Mouse (Mus musculus) CH12.LX (cell line): Measurements from ENCODE around the gene Lad1. TPM values are rescaled to one million over a fixed set of nuclear protein-coding genes. Genes with fewer than 3 reads are reported as not detected.

Source experiments
- DNase-seq: peaks from one replicate; pipeline ENCODE4 v3.0.0-alpha.2; 2013; ENCODE audit errors: extremely low read depth
- H3K27ac ChIP-seq: 2 replicates; pipeline ENCODE4 v1.5.1; 2012; ENCODE audit warnings: low read depth, mild to moderate bottlenecking, control low read depth, moderate library complexity; ENCODE audit not compliant: insufficient read depth
- H3K27me3 ChIP-seq: replicated peaks from 2 replicates; pipeline ENCODE3; 2012; ENCODE audit warnings: inconsistent platforms
- H3K36me3 ChIP-seq, 2 experiments: replicated peaks in 1 of 2; 2 replicates each; pipeline versions ENCODE3 to v1.6.1; 2012; ENCODE audit warnings: inconsistent platforms in 1 of 2, low read length in 1 of 2, mild to moderate bottlenecking in 1 of 2, mixed read lengths in 1 of 2, moderate library complexity in 1 of 2; ENCODE audit not compliant: control insufficient read depth in 1 of 2, insufficient read depth in 1 of 2
- H3K4me1 ChIP-seq, 2 experiments: 2 replicates each; pipeline ENCODE4 v1.6.1; 2012; ENCODE audit warnings: inconsistent platforms in 1 of 2, moderate library complexity in 1 of 2; ENCODE audit not compliant: insufficient read depth in 2 of 2, control insufficient read depth in 1 of 2
- H3K4me2 ChIP-seq: 2 replicates; pipeline ENCODE4 v1.6.1; 2012; ENCODE audit warnings: low read depth, mild to moderate bottlenecking, control low read depth; ENCODE audit not compliant: poor library complexity, insufficient read depth, severe bottlenecking
- H3K4me3 ChIP-seq, 3 experiments: fragments of 150-350 bp in 1 of 3; sonication (generic) in 1 of 3; replicated peaks in 1 of 3; 2 replicates each; pipeline versions ENCODE3 to v1.5.1; 2011 to 2012; ENCODE audit warnings: low read depth in 2 of 3, low read length in 2 of 3, mild to moderate bottlenecking in 2 of 3, moderate library complexity in 2 of 3, control low read depth in 1 of 3, improper control_type of control experiment in 1 of 3, inconsistent platforms in 1 of 3, mixed read lengths in 1 of 3; ENCODE audit not compliant: poor library complexity in 1 of 3
- H3K79me2 ChIP-seq: replicated peaks from 2 replicates; pipeline ENCODE4 v1.6.1; 2012; ENCODE audit warnings: mild to moderate bottlenecking, moderate library complexity; ENCODE audit not compliant: control insufficient read depth, poor library complexity, insufficient read depth, severe bottlenecking; ENCODE audit errors: extremely low read depth
- H3K9ac ChIP-seq: 2 replicates; pipeline ENCODE4 v1.6.1; 2012; ENCODE audit warnings: low read depth, mild to moderate bottlenecking, control low read depth, moderate library complexity; ENCODE audit not compliant: insufficient read depth
- H3K9me3 ChIP-seq: replicated peaks from 2 replicates; pipeline ENCODE3; 2012; ENCODE audit warnings: low read length, inconsistent platforms, mixed read lengths
- BHLHE40 ChIP-seq: IDR thresholded peaks from 2 replicates; pipeline ENCODE4 v1.6.1; 2011; ENCODE audit warnings: mild to moderate bottlenecking, low read depth, low read length, improper control_type of control experiment
- CHD1 ChIP-seq: IDR thresholded peaks from 2 replicates; pipeline ENCODE4 v1.6.1; 2012; ENCODE audit warnings: low read depth, low read length, improper control_type of control experiment, inconsistent platforms
- CHD2 ChIP-seq: IDR thresholded peaks from 2 replicates; pipeline ENCODE4 v1.6.1; 2011; ENCODE audit warnings: low read length, improper control_type of control experiment
- CTCF ChIP-seq, 2 experiments: IDR thresholded peaks in 1 of 2; conservative IDR thresholded peaks in 1 of 2; 2 replicates each; pipeline ENCODE4 v1.5.1; 2011 to 2012; ENCODE audit warnings: low read depth in 2 of 2, low read length in 2 of 2, improper control_type of control experiment in 1 of 2, inconsistent platforms in 1 of 2, mild to moderate bottlenecking in 1 of 2, moderate library complexity in 1 of 2
- E2F4 ChIP-seq: IDR thresholded peaks from 2 replicates; pipeline ENCODE4 v1.6.1; 2011; ENCODE audit warnings: low read depth, low read length, improper control_type of control experiment; ENCODE audit not compliant: insufficient replicate concordance
- ELF1 ChIP-seq: IDR thresholded peaks from 2 replicates; pipeline ENCODE4 v1.6.1; 2014; ENCODE audit warnings: low read depth, mild to moderate bottlenecking, inconsistent platforms, low read length, improper control_type of control experiment
- EP300 ChIP-seq: IDR thresholded peaks from 2 replicates; pipeline ENCODE4 v1.6.1; 2011; ENCODE audit warnings: low read length, improper control_type of control experiment
- ETS1 ChIP-seq: conservative IDR thresholded peaks from 2 replicates; pipeline ENCODE4 v1.6.1; 2012; ENCODE audit warnings: low read depth, mild to moderate bottlenecking, inconsistent platforms, low read length, improper control_type of control experiment, moderate library complexity
- GABPA ChIP-seq: IDR thresholded peaks from 2 replicates; pipeline ENCODE4 v1.6.1; 2012; ENCODE audit warnings: low read depth, low read length, improper control_type of control experiment, inconsistent platforms; ENCODE audit not compliant: insufficient replicate concordance
- HCFC1 ChIP-seq: IDR thresholded peaks from 2 replicates; pipeline ENCODE4 v1.6.1; 2012; ENCODE audit warnings: low read depth, mild to moderate bottlenecking, inconsistent platforms, low read length, improper control_type of control experiment
- IRF4 ChIP-seq: IDR thresholded peaks from 2 replicates; pipeline ENCODE4 v1.6.1; 2014; ENCODE audit warnings: low read depth, mild to moderate bottlenecking, inconsistent platforms, low read length, improper control_type of control experiment
- JUN ChIP-seq: IDR thresholded peaks from 2 replicates; pipeline ENCODE4 v1.6.1; 2011; ENCODE audit warnings: low read depth, mild to moderate bottlenecking, low read length, improper control_type of control experiment, moderate library complexity; ENCODE audit not compliant: insufficient read depth
- JUND ChIP-seq: conservative IDR thresholded peaks from 2 replicates; pipeline ENCODE4 v1.6.1; 2011; ENCODE audit warnings: low read depth, low read length, improper control_type of control experiment
- KAT2A ChIP-seq: IDR thresholded peaks from 2 replicates; pipeline ENCODE4 v1.6.1; 2012; ENCODE audit warnings: low read length, improper control_type of control experiment, inconsistent platforms; ENCODE audit not compliant: insufficient replicate concordance
- MAFK ChIP-seq: IDR thresholded peaks from 2 replicates; pipeline ENCODE4 v1.6.1; 2011; ENCODE audit warnings: low read length, improper control_type of control experiment; ENCODE audit not compliant: insufficient replicate concordance
- MAX ChIP-seq: IDR thresholded peaks from 2 replicates; pipeline ENCODE4 v1.6.1; 2011; ENCODE audit warnings: low read length, improper control_type of control experiment
- MAZ ChIP-seq: IDR thresholded peaks from 2 replicates; pipeline ENCODE4 v1.6.1; 2012; ENCODE audit warnings: low read depth, mild to moderate bottlenecking, inconsistent platforms, low read length, improper control_type of control experiment, moderate library complexity
- MEF2A ChIP-seq: IDR thresholded peaks from 2 replicates; pipeline ENCODE4 v1.6.1; 2014; ENCODE audit warnings: low read depth, mild to moderate bottlenecking, inconsistent platforms, low read length, improper control_type of control experiment, borderline replicate concordance
- MXI1 ChIP-seq: IDR thresholded peaks from 2 replicates; pipeline ENCODE4 v1.6.1; 2011; ENCODE audit warnings: mild to moderate bottlenecking, low read depth, low read length, improper control_type of control experiment
- MYC ChIP-seq: IDR thresholded peaks from 2 replicates; pipeline ENCODE4 v1.6.1; 2011; ENCODE audit warnings: low read depth, mild to moderate bottlenecking, improper control_type of control experiment, low read length
- NELFE ChIP-seq: IDR thresholded peaks from 2 replicates; pipeline ENCODE4 v1.6.1; 2011; ENCODE audit warnings: low read depth, low read length, improper control_type of control experiment
- NRF1 ChIP-seq: IDR thresholded peaks from 2 replicates; pipeline ENCODE4 v1.6.1; 2014; ENCODE audit warnings: low read depth, mild to moderate bottlenecking, inconsistent platforms, low read length, improper control_type of control experiment, moderate library complexity
- PAX5 ChIP-seq: IDR thresholded peaks from 2 replicates; pipeline ENCODE4 v1.6.1; 2012; ENCODE audit warnings: low read length, inconsistent platforms, mixed read lengths
- POLR2A ChIP-seq: IDR thresholded peaks from 2 replicates; pipeline ENCODE4 v1.6.1; 2011; ENCODE audit warnings: low read depth, mild to moderate bottlenecking, improper control_type of control experiment, low read length
- POLR2AphosphoS2 ChIP-seq: IDR thresholded peaks from 2 replicates; pipeline ENCODE4 v1.6.1; 2011; ENCODE audit warnings: low read depth, low read length, improper control_type of control experiment
- RAD21 ChIP-seq: IDR thresholded peaks from 2 replicates; pipeline ENCODE4 v1.6.1; 2011; ENCODE audit warnings: low read depth, mild to moderate bottlenecking, low read length, improper control_type of control experiment, moderate library complexity
- RCOR1 ChIP-seq: conservative IDR thresholded peaks from 2 replicates; pipeline ENCODE4 v1.6.1; 2012; ENCODE audit warnings: low read depth, mild to moderate bottlenecking, inconsistent platforms, low read length, improper control_type of control experiment
- SIN3A ChIP-seq: IDR thresholded peaks from 2 replicates; pipeline ENCODE4 v1.6.1; 2012; ENCODE audit warnings: low read length, improper control_type of control experiment, inconsistent platforms
- SMC3 ChIP-seq: IDR thresholded peaks from 2 replicates; pipeline ENCODE4 v1.6.1; 2011; ENCODE audit warnings: low read depth, low read length, improper control_type of control experiment
- TBP ChIP-seq: conservative IDR thresholded peaks from 2 replicates; pipeline ENCODE4 v1.6.1; 2011; ENCODE audit warnings: low read depth, low read length, improper control_type of control experiment
- TCF12 ChIP-seq: IDR thresholded peaks from 2 replicates; pipeline ENCODE4 v1.6.1; 2014; ENCODE audit warnings: low read depth, mild to moderate bottlenecking, inconsistent platforms, low read length, improper control_type of control experiment
- UBTF ChIP-seq: IDR thresholded peaks from 2 replicates; pipeline ENCODE4 v1.6.1; 2012; ENCODE audit warnings: low read depth, mild to moderate bottlenecking, inconsistent platforms, low read length, improper control_type of control experiment, moderate library complexity
- USF1 ChIP-seq: IDR thresholded peaks from 2 replicates; pipeline ENCODE4 v1.6.1; 2014; ENCODE audit warnings: low read depth, mild to moderate bottlenecking, inconsistent platforms, low read length, improper control_type of control experiment
- USF2 ChIP-seq: conservative IDR thresholded peaks from 2 replicates; pipeline ENCODE4 v1.6.1; 2011; ENCODE audit warnings: low read depth, low read length, improper control_type of control experiment
- ZC3H11A ChIP-seq: IDR thresholded peaks from 2 replicates; pipeline ENCODE4 v1.6.1; 2012; ENCODE audit warnings: low read depth, mild to moderate bottlenecking, inconsistent platforms, low read length, improper control_type of control experiment
- ZKSCAN1 ChIP-seq: IDR thresholded peaks from 2 replicates; pipeline ENCODE4 v1.6.1; 2012; ENCODE audit warnings: low read depth, inconsistent platforms, low read length, improper control_type of control experiment, borderline replicate concordance
- ZMIZ1 ChIP-seq: IDR thresholded peaks from 2 replicates; pipeline ENCODE4 v1.6.1; 2012; ENCODE audit warnings: low read depth, mild to moderate bottlenecking, inconsistent platforms, low read length, improper control_type of control experiment
- ZNF384 ChIP-seq: IDR thresholded peaks from 2 replicates; pipeline ENCODE4 v1.6.1; 2012; ENCODE audit warnings: low read depth, low read length, improper control_type of control experiment, inconsistent platforms
- dilution Hi-C: fragments of 300-500 bp; cut with MboI; formaldehyde crosslinking; loops from 2 replicates; pipeline ENCODE4 v1.14.3; 2020; ENCODE audit warnings: low sequenced_read_pairs; ENCODE audit not compliant: extremely low pct_unique_long_range_greater_than_20kb, extremely low pct_ligation_motif_present
- in situ Hi-C: fragments of 300-500 bp; cut with MboI; formaldehyde crosslinking; loops from 3 replicates; pipeline ENCODE4 v1.14.3; 2019; ENCODE audit warnings: low sequenced_read_pairs, low pct_ligation_motif_present, low pct_unique_long_range_greater_than_20kb, mixed read lengths
- polyA plus RNA-seq: library from polyadenylated mRNA; unstranded; fragments of >175 nt; gene quantifications from 2 replicates; pipeline ENCODE4 v1.2.1, GENCODE M21; 2012; ENCODE audit warnings: low read depth; ENCODE audit not compliant: insufficient read length
- total RNA-seq, 2 experiments: library from RNA; depleted of rRNA; stranded (reverse); fragments of 300-350 nt in 1 of 2; fragments of >200 nt in 1 of 2; gene quantifications; 2 replicates each; pipeline ENCODE4 v1.2.3; 2012 to 2014

The Lad1 gene
- total and polyA plus RNA-seq, 3 experiments: 0.17 TPM; not detected in 2

DNA sequence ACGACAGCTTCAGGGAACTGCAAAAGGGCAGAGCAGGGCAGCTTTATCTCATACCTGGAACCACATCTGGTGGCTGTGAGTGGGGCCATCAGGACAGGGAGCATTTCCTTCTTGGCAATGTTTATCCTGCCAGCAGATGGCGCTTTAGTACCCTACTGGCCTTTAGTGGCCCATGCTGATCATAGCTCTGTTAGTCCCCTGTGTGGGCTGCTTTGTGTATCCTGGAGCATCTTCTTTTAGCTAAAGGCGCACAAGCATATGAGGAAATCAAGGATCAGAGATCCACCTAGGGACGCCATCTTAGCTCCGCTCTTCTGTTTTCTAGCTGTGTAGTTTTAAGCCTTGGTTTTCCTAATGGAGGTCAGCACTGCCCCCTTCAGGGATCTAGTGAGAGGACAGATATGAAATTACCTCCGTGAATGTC lies 28.8 kb downstream of the Lad1 start:
- DNase-seq: peak; percentile 78
- dilution Hi-C loops: no loop called here
- Histone ChIP-seq H3K27me3 (peaks cover 2% of the 10 kb centered on the region), H3K4me1 (peaks cover 18 to 54% of the 10 kb centered on the region in 2 experiments), H3K9ac (no peak overlapping the region), H3K27ac (no peak overlapping the region), H3K4me2 (no peak overlapping the region), H3K79me2 (no peaks in the 10 kb centered on the region), H3K4me3 (no peak overlapping the region), H3K9me3 (no peaks in the 10 kb centered on the region), H3K36me3 (peaks cover 0 to 35% of the 10 kb centered on the region in 2 experiments)
- TF ChIP-seq RCOR1: no peak
- TF ChIP-seq PAX5: no peak
- no peak for TF ChIP-seq USF2
- TF ChIP-seq MAZ: no peak
- TF ChIP-seq POLR2AphosphoS2: no peak
- no peak for TF ChIP-seq JUN
- no peak for TF ChIP-seq E2F4
- TF ChIP-seq CHD1: no peak
- TF ChIP-seq ETS1: no peak
- TF ChIP-seq IRF4: 0 out of 2 replicates have a peak, but pooled peaks have one; percentile 40
- TF ChIP-seq NELFE: peak; percentile 61; the same call in 1 of the 2 replicates
- TF ChIP-seq ZC3H11A: no peak
- 0 out of 2 replicates have a peak, but pooled peaks have one; percentile 22 for TF ChIP-seq JUND
- TF ChIP-seq MAFK: no peak
- TF ChIP-seq CHD2: no peak
- TF ChIP-seq HCFC1: no peak
- TF ChIP-seq GABPA: no peak
- TF ChIP-seq MXI1: peak; percentile 39; the same call in 1 of the 2 replicates
- no peak for TF ChIP-seq NRF1
- no peak for TF ChIP-seq UBTF
- TF ChIP-seq MEF2A: no peak; the same call in 1 of the 2 replicates
- TF ChIP-seq SIN3A: no peak
- no peak for TF ChIP-seq TBP
- TF ChIP-seq ZNF384: no peak
- TF ChIP-seq MYC: 0 out of 2 replicates have a peak, but pooled peaks have one; percentile 55
- no peak for TF ChIP-seq ZKSCAN1
- TF ChIP-seq BHLHE40: no peak
- peak; percentile 48 for TF ChIP-seq SMC3
- no peak for TF ChIP-seq USF1
- TF ChIP-seq KAT2A: no peak
- no peak for TF ChIP-seq ZMIZ1
- no peak for TF ChIP-seq POLR2A
- peak; percentile 21; the same call in 1 of the 2 replicates for TF ChIP-seq TCF12
- peak; percentile 49 for TF ChIP-seq RAD21
- no peak for TF ChIP-seq MAX
- TF ChIP-seq ELF1: peak; percentile 65
- peak; percentile 88 to 89 for TF ChIP-seq CTCF (conservative IDR thresholded peaks at IDR 0.05 in 1 of 2, IDR thresholded peaks at IDR 0.05 in 1 of 2; ENCODE audit: low read depth in 2 of 2, low read length in 2 of 2)
- no peak for TF ChIP-seq EP300
- in situ Hi-C loops: no loop called here
